Mouse (Mus musculus) neural tube, embryonic 12.5 days (tissue): ENCODE measurements around the gene Stx17. TPM values are rescaled to one million over a fixed set of nuclear protein-coding genes. Genes with fewer than 3 reads are reported as not detected.
A peak's percentile ranks its signal among the peaks of the same experiment; 100 is the strongest.

Source experiments
- ATAC-seq: fragments of 200-750 bp; cut with Nextera tagmentation; 2 replicates; pipeline ENCODE4 v1.8.0; 2017; ENCODE audit warnings: low read depth, mild to moderate bottlenecking, moderate TSS enrichment, moderate library complexity; ENCODE audit not compliant: low FRiP score
- H3K27ac ChIP-seq: fragments of 300-500 bp; sonication (generic); 2 replicates; pipeline ENCODE4 v1.5.1; 2016
- H3K27me3 ChIP-seq: fragments of 300-500 bp; sonication (generic); replicated peaks from 2 replicates; pipeline ENCODE4 v1.6.1; 2016; ENCODE audit warnings: mild to moderate bottlenecking
- H3K36me3 ChIP-seq: fragments of 300-500 bp; sonication (generic); 2 replicates; pipeline ENCODE4 v1.6.1; 2016; ENCODE audit warnings: mild to moderate bottlenecking
- H3K4me1 ChIP-seq: fragments of 300-500 bp; sonication (generic); 2 replicates; pipeline ENCODE4 v1.6.1; 2016
- H3K4me2 ChIP-seq: fragments of 300-500 bp; sonication (generic); replicated peaks from 2 replicates; pipeline ENCODE4 v1.6.1; 2016; ENCODE audit warnings: mild to moderate bottlenecking
- H3K4me3 ChIP-seq: fragments of 300-500 bp; sonication (generic); 2 replicates; pipeline ENCODE4 v1.5.1; 2016
- H3K9ac ChIP-seq: fragments of 300-500 bp; sonication (generic); 2 replicates; pipeline ENCODE4 v1.6.1; 2016; ENCODE audit warnings: mild to moderate bottlenecking
- H3K9me3 ChIP-seq: fragments of 300-500 bp; sonication (generic); 2 replicates; pipeline ENCODE4 v1.6.1; 2016; ENCODE audit warnings: mild to moderate bottlenecking
- WGBS: fragments of 180-500 bp; shearing (Covaris S2); methylation state at CpG from one replicate; pipeline ENCODE4 v1.1.7; 2016; 5-methylcytosine and 5-hydroxymethylcytosine counted together
- polyA plus RNA-seq: library from polyadenylated mRNA; unstranded; fragments of >200 nt; fragmentation: Nextera tagmentation; extraction: Ambion mirVana; gene quantifications from 2 replicates; pipeline ENCODE4 v1.2.1, GENCODE M21; 2016

Gene Stx17
- polyA plus RNA-seq, 1 experiment from 2014 or later: 20.9 TPM

DNA sequence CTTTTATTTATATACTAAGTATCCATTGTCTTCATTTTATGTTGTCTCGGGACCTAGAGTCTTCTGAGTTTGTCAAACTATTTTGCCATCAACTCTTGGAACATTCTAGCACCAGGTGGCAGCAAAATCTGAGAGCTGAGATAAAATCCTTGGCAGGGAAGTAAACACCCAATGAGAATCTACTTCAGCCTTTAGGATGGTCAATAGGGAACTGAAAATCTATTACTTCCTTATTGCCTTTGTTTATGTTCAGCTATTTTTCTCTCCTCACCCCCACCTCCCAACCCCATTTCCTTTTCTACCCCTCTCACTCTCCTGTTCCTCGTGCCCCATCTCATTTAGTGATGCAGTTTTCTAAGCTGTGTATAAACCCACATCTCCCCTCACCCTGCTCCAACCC is 16.1 kb upstream of the Stx17 start:
- WGBS: 76% methylated on average over 2 of the region's 2 CpGs
- no peak overlapping the region for H3K4me3 ChIP-seq
- no peak overlapping the region for H3K27ac ChIP-seq
- H3K4me2 ChIP-seq: no peak overlapping the region
- H3K9ac ChIP-seq: no peak overlapping the region
- H3K36me3 ChIP-seq: no peaks in the 10 kb centered on the region
- ATAC-seq: no peak
- H3K4me1 ChIP-seq: no peaks in the 10 kb centered on the region
- H3K9me3 ChIP-seq: no peaks in the 10 kb centered on the region
- no peaks in the 10 kb centered on the region for H3K27me3 ChIP-seq

DNA sequence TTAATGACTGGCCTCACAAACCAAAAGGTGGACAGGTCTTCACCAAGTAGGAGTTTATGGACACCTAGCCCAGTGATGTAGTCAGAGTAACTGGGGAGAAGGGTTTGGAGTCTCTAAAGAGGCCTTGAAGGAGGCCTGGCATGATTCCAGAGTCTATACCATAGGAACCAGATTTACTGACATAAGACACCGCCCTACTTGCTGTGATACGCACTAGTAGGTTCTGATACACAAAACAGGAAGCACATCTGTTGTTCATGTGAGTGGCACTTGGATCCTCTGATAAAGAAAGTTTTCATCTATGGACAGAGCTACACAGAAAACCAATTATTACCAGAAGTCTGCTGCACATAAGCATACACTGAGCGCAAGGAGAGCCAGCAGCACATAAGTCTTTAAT is 14.4 kb upstream of the Stx17 start:
- Histone ChIP-seq H3K9me3 (no peaks in the 10 kb centered on the region), H3K4me3 (no peak overlapping the region), H3K4me1 (no peaks in the 10 kb centered on the region), H3K4me2 (no peak overlapping the region), H3K27me3 (no peaks in the 10 kb centered on the region), H3K36me3 (no peaks in the 10 kb centered on the region), H3K27ac (no peak overlapping the region), H3K9ac (no peak overlapping the region)
- WGBS: 91% methylated on average over 3 of the region's 3 CpGs
- no peak for ATAC-seq

- no peak overlapping the region for H3K9ac ChIP-seq
- no peak overlapping the region for H3K4me3 ChIP-seq
- H3K27ac ChIP-seq: no peak overlapping the region
- no peaks in the 10 kb centered on the region for H3K36me3 ChIP-seq
- WGBS: 71% methylated on average over 4 of the region's 4 CpGs
- no peak for ATAC-seq
- no peak overlapping the region for H3K4me2 ChIP-seq
- H3K4me1 ChIP-seq: no peaks in the 10 kb centered on the region
- H3K9me3 ChIP-seq: no peaks in the 10 kb centered on the region
- H3K27me3 ChIP-seq: no peaks in the 10 kb centered on the region
These were observed 8.5 kb upstream of the Stx17 start for GRCm38 (mm10) chr4:48116191-48116590.

DNA sequence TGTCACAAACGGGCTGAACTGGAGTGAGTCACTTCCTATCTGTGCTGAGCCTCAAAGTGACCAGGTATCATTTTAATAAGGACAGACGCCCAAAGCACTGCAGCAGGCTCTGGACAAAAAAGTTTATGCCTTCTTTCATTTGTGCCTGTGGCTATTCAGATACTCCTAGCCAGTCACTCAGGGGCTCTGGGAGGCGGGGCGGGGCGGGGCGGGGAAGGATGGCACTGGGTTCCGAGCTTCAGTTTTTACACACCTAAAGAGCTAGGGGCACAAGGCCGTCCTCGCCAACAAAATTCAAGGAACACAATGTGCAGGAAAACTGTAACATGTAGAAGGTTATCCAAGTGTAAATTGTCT is 321 bp upstream of the Stx17 start:
- Histone ChIP-seq H3K4me3 (peak overlapping the region; percentile 78), H3K9ac (no peak overlapping the region), H3K4me1 (no peaks in the 10 kb centered on the region), H3K4me2 (peak overlapping the region; percentile 89), H3K9me3 (no peaks in the 10 kb centered on the region), H3K27ac (no peak overlapping the region), H3K36me3 (no peaks in the 10 kb centered on the region), H3K27me3 (no peaks in the 10 kb centered on the region)
- WGBS: 4% methylated on average over 9 of the region's 9 CpGs
- ATAC-seq: peak; percentile 86

DNA sequence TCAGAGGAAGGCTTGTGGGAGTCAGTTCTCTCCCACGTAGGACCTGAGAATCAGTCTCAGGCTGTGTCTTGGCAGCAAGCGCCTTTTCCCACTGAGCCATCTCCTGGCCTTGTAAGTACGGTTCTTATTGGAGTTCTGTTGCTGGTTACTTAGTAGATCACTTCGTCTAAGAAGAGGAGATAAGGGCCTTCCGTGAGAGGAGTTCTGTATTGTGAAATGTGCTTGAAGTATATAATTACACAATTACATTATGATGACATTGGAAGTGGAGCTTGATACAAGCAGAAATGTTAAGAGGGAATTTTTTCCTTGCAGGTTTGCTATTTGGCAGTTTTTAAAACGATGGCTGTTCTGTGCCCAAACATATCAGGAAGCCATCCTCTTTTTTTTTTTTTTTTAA is 5.6 kb downstream of the Stx17 start:
- no peaks in the 10 kb centered on the region for H3K9me3 ChIP-seq
- H3K9ac ChIP-seq: no peak overlapping the region
- no peaks in the 10 kb centered on the region for H3K27me3 ChIP-seq
- no peak overlapping the region for H3K4me2 ChIP-seq
- H3K4me1 ChIP-seq: no peaks in the 10 kb centered on the region
- no peak for ATAC-seq
- H3K27ac ChIP-seq: no peak overlapping the region
- 94% methylated on average over 6 of the region's 6 CpGs for WGBS
- no peak overlapping the region for H3K4me3 ChIP-seq
- 0 out of 2 replicates have a peak, but pooled peaks cover 4% of the 10 kb centered on the region for H3K36me3 ChIP-seq

DNA sequence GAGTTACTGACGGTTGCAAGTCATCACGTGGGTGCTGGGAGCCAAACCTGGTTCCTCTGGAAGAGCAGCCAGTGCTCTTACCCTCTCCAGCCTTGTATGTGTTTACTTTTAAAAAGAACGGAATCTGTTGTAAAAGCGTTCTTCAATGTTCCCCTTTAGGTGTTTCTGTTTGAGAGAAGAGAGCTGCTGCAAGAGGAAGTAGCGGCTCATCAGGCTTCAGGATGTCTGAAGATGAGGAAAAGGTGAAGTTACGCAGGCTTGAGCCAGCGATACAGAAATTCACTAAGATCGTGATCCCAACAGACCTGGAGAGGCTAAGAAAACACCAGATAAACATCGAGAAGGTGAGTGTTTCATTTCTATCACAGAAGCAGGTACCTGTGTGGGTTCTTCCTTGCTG is 6.9 kb downstream of the Stx17 start:
- H3K27ac ChIP-seq: no peak overlapping the region
- no peak overlapping the region for H3K4me3 ChIP-seq
- 96% methylated on average over 9 of the region's 9 CpGs for WGBS
- H3K4me2 ChIP-seq: no peak overlapping the region
- H3K27me3 ChIP-seq: no peaks in the 10 kb centered on the region
- no peak for ATAC-seq
- no peak overlapping the region for H3K9ac ChIP-seq
- 0 out of 2 replicates have a peak, but pooled peaks cover 4% of the 10 kb centered on the region for H3K36me3 ChIP-seq
- no peaks in the 10 kb centered on the region for H3K9me3 ChIP-seq
- H3K4me1 ChIP-seq: no peaks in the 10 kb centered on the region

GRCm38 (mm10) chr4:48132721-48133120 is 8.0 kb downstream of the Stx17 start:
- Histone ChIP-seq H3K4me3 (no peak overlapping the region), H3K36me3 (0 out of 2 replicates have a peak, but pooled peaks cover 4% of the 10 kb centered on the region), H3K9ac (no peak overlapping the region), H3K4me1 (no peaks in the 10 kb centered on the region), H3K27me3 (no peaks in the 10 kb centered on the region; the same call in 1 of the 2 replicates), H3K9me3 (no peaks in the 10 kb centered on the region), H3K4me2 (no peak overlapping the region), H3K27ac (no peak overlapping the region)
- WGBS: 88% methylated on average over 3 of the region's 3 CpGs
- ATAC-seq: no peak

DNA sequence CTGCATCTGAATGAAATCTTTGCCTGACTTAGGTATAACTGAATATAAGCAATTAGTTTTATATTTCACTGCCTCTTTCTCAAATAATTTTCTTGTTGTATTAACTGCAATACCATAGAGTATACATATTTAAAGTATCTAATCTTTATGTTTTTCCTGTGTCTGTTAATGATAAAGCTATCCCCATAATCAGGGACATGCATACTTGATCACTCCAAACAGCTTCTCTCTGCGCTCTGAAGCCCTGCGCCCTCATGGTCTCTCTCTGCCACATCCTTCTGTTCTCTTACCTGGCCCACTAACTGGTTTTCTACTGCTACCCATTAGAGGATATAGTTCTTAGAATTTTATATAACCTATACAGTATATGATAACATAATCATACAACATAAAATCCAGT is 24.8 kb downstream of the Stx17 start:
- no peak overlapping the region for H3K4me2 ChIP-seq
- 93% methylated on average over 2 of the region's 2 CpGs for WGBS
- ATAC-seq: no peak
- H3K4me1 ChIP-seq: no peaks in the 10 kb centered on the region
- H3K36me3 ChIP-seq: no peaks in the 10 kb centered on the region
- no peaks in the 10 kb centered on the region for H3K9me3 ChIP-seq
- no peak overlapping the region for H3K9ac ChIP-seq
- H3K4me3 ChIP-seq: no peak overlapping the region
- no peak overlapping the region for H3K27ac ChIP-seq
- H3K27me3 ChIP-seq: no peaks in the 10 kb centered on the region

GRCm38 (mm10) chr4:48153229-48153628 is 28.5 kb downstream of the Stx17 start:
- Histone ChIP-seq H3K4me3 (no peak overlapping the region), H3K4me1 (no peaks in the 10 kb centered on the region), H3K9me3 (no peaks in the 10 kb centered on the region), H3K4me2 (no peak overlapping the region), H3K27ac (no peak overlapping the region), H3K27me3 (no peaks in the 10 kb centered on the region), H3K9ac (no peak overlapping the region), H3K36me3 (no peaks in the 10 kb centered on the region)
- no peak for ATAC-seq
- 88% methylated on average over 5 of the region's 5 CpGs for WGBS

- Histone ChIP-seq H3K9ac (no peak overlapping the region), H3K27me3 (no peaks in the 10 kb centered on the region), H3K4me1 (no peaks in the 10 kb centered on the region), H3K36me3 (no peaks in the 10 kb centered on the region), H3K4me3 (no peak overlapping the region), H3K4me2 (no peak overlapping the region), H3K9me3 (no peaks in the 10 kb centered on the region), H3K27ac (no peak overlapping the region)
- WGBS: 59% methylated on average over 1 of the region's 1 CpGs
- no peak for ATAC-seq
These were observed 31.1 kb downstream of the Stx17 start for GRCm38 (mm10) chr4:48155864-48156263.

DNA sequence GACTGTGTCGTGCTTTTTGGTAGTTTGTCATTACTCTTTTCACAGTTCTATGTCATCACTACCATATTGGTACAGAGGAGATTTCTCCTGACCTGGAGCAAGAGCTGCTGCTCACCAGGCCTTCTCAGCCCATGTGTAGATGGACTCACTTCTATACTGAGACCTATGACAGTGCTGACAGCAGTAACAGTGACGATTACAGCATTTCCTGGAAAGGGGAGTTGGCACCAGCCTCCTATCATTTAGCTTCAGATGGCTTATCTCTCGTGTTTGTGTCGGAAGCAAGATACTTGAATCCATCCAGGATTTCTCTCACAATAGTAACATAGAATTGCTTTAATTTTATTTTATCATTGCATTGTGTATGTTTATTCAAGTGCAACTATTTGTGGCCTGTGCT is 35.7 kb downstream of the Stx17 start:
- Histone ChIP-seq H3K27ac (no peak overlapping the region), H3K9me3 (no peaks in the 10 kb centered on the region), H3K9ac (no peak overlapping the region), H3K4me3 (no peak overlapping the region), H3K27me3 (no peaks in the 10 kb centered on the region), H3K4me2 (no peak overlapping the region), H3K36me3 (no peaks in the 10 kb centered on the region), H3K4me1 (no peaks in the 10 kb centered on the region)
- 87% methylated on average over 4 of the region's 4 CpGs for WGBS
- no peak for ATAC-seq

GRCm38 (mm10) chr4:48163851-48164250 is 39.1 kb downstream of the Stx17 start:
- no peak overlapping the region for H3K9ac ChIP-seq
- no peak overlapping the region for H3K27ac ChIP-seq
- no peaks in the 10 kb centered on the region for H3K4me1 ChIP-seq
- no peaks in the 10 kb centered on the region for H3K9me3 ChIP-seq
- no peak overlapping the region for H3K4me2 ChIP-seq
- 89% methylated on average over 5 of the region's 5 CpGs for WGBS
- H3K36me3 ChIP-seq: 0 out of 2 replicates have a peak, but pooled peaks cover under 1% of the 10 kb centered on the region
- H3K27me3 ChIP-seq: no peaks in the 10 kb centered on the region
- H3K4me3 ChIP-seq: no peak overlapping the region
- ATAC-seq: no peak

- Histone ChIP-seq H3K4me3 (no peak overlapping the region), H3K27ac (no peak overlapping the region), H3K27me3 (no peaks in the 10 kb centered on the region), H3K4me2 (no peak overlapping the region), H3K9ac (no peak overlapping the region), H3K9me3 (no peaks in the 10 kb centered on the region), H3K36me3 (no peaks in the 10 kb centered on the region), H3K4me1 (no peaks in the 10 kb centered on the region)
- ATAC-seq: no peak
- WGBS: 91% methylated on average over 3 of the region's 3 CpGs
These were observed 51.0 kb downstream of the Stx17 start for GRCm38 (mm10) chr4:48175666-48176065.
